Mouse (Mus musculus) hindbrain, embryonic 16.5 days (tissue): Measurements from ENCODE around the gene Btrc. TPM values are rescaled to one million over a fixed set of nuclear protein-coding genes. Genes with fewer than 3 reads are reported as not detected.

Experiments used
- ATAC-seq: fragments of 200-750 bp; cut with Nextera tagmentation; 2 replicates; pipeline ENCODE4 v1.8.0; 2017; ENCODE audit warnings: moderate TSS enrichment, moderate library complexity
- H3K27ac ChIP-seq: fragments of 300-500 bp; sonication (generic); 2 replicates; pipeline ENCODE4 v1.5.1; 2014; ENCODE audit warnings: low read depth, mild to moderate bottlenecking, control low read depth, low read length, moderate library complexity
- H3K27me3 ChIP-seq: fragments of 300-500 bp; sonication (generic); replicated peaks from 2 replicates; pipeline ENCODE4 v1.6.1; 2014; ENCODE audit warnings: low read length; ENCODE audit not compliant: control insufficient read depth, insufficient read depth
- H3K36me3 ChIP-seq: fragments of 300-500 bp; sonication (generic); 2 replicates; pipeline ENCODE4 v1.6.1; 2014; ENCODE audit warnings: mild to moderate bottlenecking, low read length, moderate library complexity, mixed read lengths; ENCODE audit not compliant: control insufficient read depth, insufficient read depth
- H3K4me1 ChIP-seq: fragments of 300-500 bp; sonication (generic); 2 replicates; pipeline ENCODE4 v1.6.1; 2014; ENCODE audit warnings: low read depth, low read length; ENCODE audit not compliant: control insufficient read depth, insufficient read depth
- H3K4me2 ChIP-seq: fragments of 300-500 bp; sonication (generic); 2 replicates; pipeline ENCODE4 v1.6.1; 2014; ENCODE audit warnings: mild to moderate bottlenecking, low read length, control low read depth, moderate library complexity
- H3K4me3 ChIP-seq: fragments of 300-500 bp; sonication (generic); 2 replicates; pipeline ENCODE4 v1.5.1; 2014; ENCODE audit warnings: mild to moderate bottlenecking, low read length, control low read depth, moderate library complexity
- H3K9ac ChIP-seq: fragments of 300-500 bp; sonication (generic); 2 replicates; pipeline ENCODE4 v1.6.1; 2014; ENCODE audit warnings: low read depth, mild to moderate bottlenecking, control low read depth, low read length, moderate library complexity
- H3K9me3 ChIP-seq: fragments of 300-500 bp; sonication (generic); 2 replicates; pipeline ENCODE4 v1.6.1; 2014; ENCODE audit warnings: mild to moderate bottlenecking, low read length, moderate library complexity; ENCODE audit not compliant: control insufficient read depth
- WGBS: fragments of 180-500 bp; shearing (Covaris S2); extraction: QIAGEN DNeasy Blood & Tissue Kit; methylation state at CpG from one replicate; pipeline ENCODE4 v1.1.7; 2014; 5-methylcytosine and 5-hydroxymethylcytosine counted together
- polyA plus RNA-seq: library from polyadenylated mRNA; unstranded; fragments of >200 nt; fragmentation: Nextera tagmentation; extraction: Ambion mirVana; gene quantifications from 2 replicates; pipeline ENCODE4 v1.2.1, GENCODE M21; 2015

Gene Btrc
- polyA plus RNA-seq, 1 experiment from 2014 or later = 63.4 TPM

- no peak for ATAC-seq
- H3K36me3 ChIP-seq = no peaks in the 10 kb centered on the region
- H3K9ac ChIP-seq = no peak overlapping the region
- H3K4me3 ChIP-seq = no peak overlapping the region
- no peaks in the 10 kb centered on the region for H3K27me3 ChIP-seq
- WGBS = 93% methylated on average over 6 of the region's 6 CpGs
- peaks cover 16% of the 10 kb centered on the region for H3K4me1 ChIP-seq
- no peak overlapping the region for H3K4me2 ChIP-seq
- no peaks in the 10 kb centered on the region for H3K9me3 ChIP-seq
- H3K27ac ChIP-seq = no peak overlapping the region
These were observed 116.0 kb downstream of the Btrc start for GRCm38 (mm10) chr19:45479548-45479947.

- Histone ChIP-seq H3K4me2 (no peak overlapping the region), H3K4me1 (peaks cover 13% of the 10 kb centered on the region), H3K9me3 (no peaks in the 10 kb centered on the region), H3K9ac (no peak overlapping the region), H3K36me3 (no peaks in the 10 kb centered on the region), H3K27me3 (no peaks in the 10 kb centered on the region), H3K27ac (no peak overlapping the region), H3K4me3 (no peak overlapping the region)
- WGBS = 89% methylated on average over 2 of the region's 2 CpGs
- ATAC-seq = no peak
These were observed 117.0 kb downstream of the Btrc start for GRCm38 (mm10) chr19:45480490-45480889.

GRCm38 (mm10) chr19:45480951-45481350 is 117.4 kb downstream of the Btrc start:
- no peak overlapping the region for H3K27ac ChIP-seq
- H3K36me3 ChIP-seq = no peaks in the 10 kb centered on the region
- no peak overlapping the region for H3K4me2 ChIP-seq
- no peak overlapping the region for H3K9ac ChIP-seq
- peaks cover 9% of the 10 kb centered on the region for H3K4me1 ChIP-seq
- H3K9me3 ChIP-seq = no peaks in the 10 kb centered on the region
- ATAC-seq = no peak
- H3K4me3 ChIP-seq = no peak overlapping the region
- no peaks in the 10 kb centered on the region for H3K27me3 ChIP-seq
- 88% methylated on average over 4 of the region's 4 CpGs for WGBS

- Histone ChIP-seq H3K9me3 (no peaks in the 10 kb centered on the region), H3K9ac (no peak overlapping the region), H3K27ac (no peak overlapping the region), H3K4me3 (no peak overlapping the region), H3K27me3 (no peaks in the 10 kb centered on the region), H3K4me2 (no peak overlapping the region), H3K4me1 (no peaks in the 10 kb centered on the region), H3K36me3 (no peaks in the 10 kb centered on the region)
- no peak for ATAC-seq
- WGBS = 92% methylated on average over 2 of the region's 2 CpGs
These were observed 119.9 kb downstream of the Btrc start for GRCm38 (mm10) chr19:45483470-45483869.

GRCm38 (mm10) chr19:45486206-45486991 is 122.9 kb downstream of the Btrc start:
- Histone ChIP-seq H3K4me3 (no peak overlapping the region), H3K36me3 (no peaks in the 10 kb centered on the region), H3K27ac (no peak overlapping the region), H3K9ac (no peak overlapping the region), H3K4me1 (no peaks in the 10 kb centered on the region), H3K9me3 (no peaks in the 10 kb centered on the region), H3K4me2 (no peak overlapping the region), H3K27me3 (no peaks in the 10 kb centered on the region)
- WGBS = 83% methylated on average over 6 of the region's 6 CpGs
- ATAC-seq = no peak

- H3K36me3 ChIP-seq = no peaks in the 10 kb centered on the region
- no peaks in the 10 kb centered on the region for H3K4me1 ChIP-seq
- WGBS = 75% methylated on average over 3 of the region's 3 CpGs
- no peak overlapping the region for H3K27ac ChIP-seq
- no peak overlapping the region for H3K4me3 ChIP-seq
- no peak for ATAC-seq
- H3K9ac ChIP-seq = no peak overlapping the region
- H3K9me3 ChIP-seq = no peaks in the 10 kb centered on the region
- no peaks in the 10 kb centered on the region for H3K27me3 ChIP-seq
- H3K4me2 ChIP-seq = no peak overlapping the region
These were observed 123.5 kb downstream of the Btrc start for GRCm38 (mm10) chr19:45486992-45487387.

- Histone ChIP-seq H3K9ac (no peak overlapping the region), H3K27ac (no peak overlapping the region), H3K4me2 (no peak overlapping the region), H3K9me3 (no peaks in the 10 kb centered on the region), H3K27me3 (no peaks in the 10 kb centered on the region), H3K36me3 (no peaks in the 10 kb centered on the region), H3K4me1 (peaks cover 3% of the 10 kb centered on the region), H3K4me3 (no peak overlapping the region)
- WGBS = 89% methylated on average over 6 of the region's 6 CpGs
- no peak for ATAC-seq
These were observed 126.4 kb downstream of the Btrc start for GRCm38 (mm10) chr19:45489961-45490360.

GRCm38 (mm10) chr19:45491246-45491645 is 127.7 kb downstream of the Btrc start:
- Histone ChIP-seq H3K36me3 (no peaks in the 10 kb centered on the region), H3K27me3 (no peaks in the 10 kb centered on the region), H3K4me1 (peaks cover 3% of the 10 kb centered on the region), H3K9me3 (no peaks in the 10 kb centered on the region), H3K4me3 (no peak overlapping the region), H3K27ac (no peak overlapping the region), H3K9ac (no peak overlapping the region), H3K4me2 (no peak overlapping the region)
- ATAC-seq = no peak
- WGBS = 84% methylated on average over 7 of the region's 7 CpGs

- H3K4me2 ChIP-seq = no peak overlapping the region
These were observed 130.7 kb downstream of the Btrc start for GRCm38 (mm10) chr19:45494121-45494775.

More at GRCm38 (mm10) chr19:45494121-45494775, 130.7 kb downstream of the Btrc start:
- no peak overlapping the region for H3K27ac ChIP-seq
- no peaks in the 10 kb centered on the region for H3K9me3 ChIP-seq
- ATAC-seq = peak; percentile 34; the same call in 1 of the 2 replicates
- H3K4me1 ChIP-seq = peaks cover 3% of the 10 kb centered on the region
- no peak overlapping the region for H3K9ac ChIP-seq
- H3K27me3 ChIP-seq = no peaks in the 10 kb centered on the region
- no peak overlapping the region for H3K4me3 ChIP-seq
- whole genome bisulfite sequencing = 48% methylated on average over 10 of the region's 10 CpGs
- H3K36me3 ChIP-seq = no peaks in the 10 kb centered on the region
